Mouse (Mus musculus): ENCODE measurements at regions not wholly inside any gene's neighbourhood (a gene's known extent, or its start where the extent isn't known, plus 50 kb on each side); places are given as distances from the start of the nearest gene placed in this dataset.

GRCm38 (mm10) chr8:115549112-115549511 is 158.5 kb downstream of the Maf start:
- no peak for DNase-seq (ENCODE audit: low read depth)

- no peak for DNase-seq (ENCODE audit: low read depth)
Observed at GRCm38 (mm10) chr8:115544067-115544466, 163.5 kb downstream of the Maf start.

- DNase-seq (ENCODE audit: low read depth), result no peak
Observed at GRCm38 (mm10) chr8:115542935-115543334, 164.7 kb downstream of the Maf start.

GRCm38 (mm10) chr8:115539600-115539999 is 168.0 kb downstream of the Maf start:
- DNase-seq (ENCODE audit: low read depth), result no peak

GRCm38 (mm10) chr8:115538236-115538635 is 169.4 kb downstream of the Maf start:
- DNase-seq (ENCODE audit: low read depth), result no peak

- DNase-seq (ENCODE audit: low read depth), result no peak
Observed at GRCm38 (mm10) chr8:115537761-115538160, 169.8 kb downstream of the Maf start.

GRCm38 (mm10) chr8:115536554-115537346 is 170.8 kb downstream of the Maf start:
- DNase-seq (ENCODE audit: low read depth), result no peak

- DNase-seq (ENCODE audit: low read depth), result no peak
Observed at GRCm38 (mm10) chr8:115536001-115536400, 171.6 kb downstream of the Maf start.

- DNase-seq (ENCODE audit: low read depth), result no peak
Observed at GRCm38 (mm10) chr8:115534030-115534429, 173.6 kb downstream of the Maf start.

- no peak for DNase-seq (ENCODE audit: low read depth)
Observed at GRCm38 (mm10) chr8:115531343-115531742, 176.3 kb downstream of the Maf start.

GRCm38 (mm10) chr8:115529568-115530342 is 177.8 kb downstream of the Maf start:
- DNase-seq (ENCODE audit: low read depth), result no peak

GRCm38 (mm10) chr8:115528879-115529278 is 178.7 kb downstream of the Maf start:
- DNase-seq (ENCODE audit: low read depth), result no peak

GRCm38 (mm10) chr8:115525149-115525548 is 182.4 kb downstream of the Maf start:
- DNase-seq (ENCODE audit: low read depth), result no peak

GRCm38 (mm10) chr8:115524713-115525112 is 182.9 kb downstream of the Maf start:
- no peak for DNase-seq (ENCODE audit: low read depth)

GRCm38 (mm10) chr8:115522527-115522926 is 185.1 kb downstream of the Maf start:
- DNase-seq (ENCODE audit: low read depth), result no peak

- DNase-seq (ENCODE audit: low read depth), result no peak
Observed at GRCm38 (mm10) chr8:115515647-115516046, 191.9 kb downstream of the Maf start.

- DNase-seq (ENCODE audit: low read depth), result no peak
Observed at GRCm38 (mm10) chr8:115514485-115514884, 193.1 kb downstream of the Maf start.

- DNase-seq (ENCODE audit: low read depth), result no peak
Observed at GRCm38 (mm10) chr8:115507180-115507579, 200.4 kb downstream of the Maf start.

- peak; percentile 23 for DNase-seq (ENCODE audit: low read depth)
Observed at GRCm38 (mm10) chr8:115506741-115507140, 200.9 kb downstream of the Maf start.

GRCm38 (mm10) chr8:115496016-115496415 is 211.6 kb downstream of the Maf start:
- no peak for DNase-seq (ENCODE audit: low read depth)

- DNase-seq (ENCODE audit: low read depth), result no peak
Observed at GRCm38 (mm10) chr8:115494353-115494752, 213.2 kb downstream of the Maf start.

GRCm38 (mm10) chr8:115486904-115487303 is 220.7 kb downstream of the Maf start:
- no peak for DNase-seq (ENCODE audit: low read depth)

- DNase-seq (ENCODE audit: low read depth), result no peak
Observed at GRCm38 (mm10) chr8:115481136-115481535, 226.5 kb downstream of the Maf start.

Data from c-Kit-positive CD71-negative TER-119-negative erythroid progenitor cells, embryonic 14.5 days (primary cell).